Mouse (Mus musculus): ENCODE measurements around the gene Slc25a21. TPM values are rescaled to one million over a fixed set of nuclear protein-coding genes. Genes with fewer than 3 reads are reported as not detected.
A peak's percentile ranks its signal among the peaks of the same experiment; 100 is the strongest.

Slc25a21 gene
- polyA plus RNA-seq, 1 experiment from 2014 or later, result 2.3 TPM

GRCm38 (mm10) chr12:56870569-56870968 is 326.7 kb downstream of the Slc25a21 start:
- H3K4me1 ChIP-seq (replicated peaks; ENCODE audit: control insufficient read depth, insufficient read depth, low read length), result no peaks in the 10 kb centered on the region
- H3K9ac ChIP-seq (ENCODE audit: low read length), result no peak overlapping the region
- no peaks in the 10 kb centered on the region for H3K27me3 ChIP-seq (ENCODE audit: control insufficient read depth, insufficient read depth, low read length)
- H3K27ac ChIP-seq (ENCODE audit: low read depth, low read length), result no peak overlapping the region
- H3K4me2 ChIP-seq (ENCODE audit: low read depth, low read length, severe bottlenecking), result no peak overlapping the region
- DNase-seq (ENCODE audit: low spot score) (no peak), ATAC-seq (replicated peaks; ENCODE audit: low FRiP score) (no peak)
- no peaks in the 10 kb centered on the region for H3K9me3 ChIP-seq (ENCODE audit: control insufficient read depth, low read length)
- no peak overlapping the region for H3K4me3 ChIP-seq (ENCODE audit: low read depth, low read length)
- 91% methylated on average over 3 of the region's 3 CpGs for WGBS
- no peaks in the 10 kb centered on the region for H3K36me3 ChIP-seq (ENCODE audit: control insufficient read depth, insufficient read depth, low read length)

DNA sequence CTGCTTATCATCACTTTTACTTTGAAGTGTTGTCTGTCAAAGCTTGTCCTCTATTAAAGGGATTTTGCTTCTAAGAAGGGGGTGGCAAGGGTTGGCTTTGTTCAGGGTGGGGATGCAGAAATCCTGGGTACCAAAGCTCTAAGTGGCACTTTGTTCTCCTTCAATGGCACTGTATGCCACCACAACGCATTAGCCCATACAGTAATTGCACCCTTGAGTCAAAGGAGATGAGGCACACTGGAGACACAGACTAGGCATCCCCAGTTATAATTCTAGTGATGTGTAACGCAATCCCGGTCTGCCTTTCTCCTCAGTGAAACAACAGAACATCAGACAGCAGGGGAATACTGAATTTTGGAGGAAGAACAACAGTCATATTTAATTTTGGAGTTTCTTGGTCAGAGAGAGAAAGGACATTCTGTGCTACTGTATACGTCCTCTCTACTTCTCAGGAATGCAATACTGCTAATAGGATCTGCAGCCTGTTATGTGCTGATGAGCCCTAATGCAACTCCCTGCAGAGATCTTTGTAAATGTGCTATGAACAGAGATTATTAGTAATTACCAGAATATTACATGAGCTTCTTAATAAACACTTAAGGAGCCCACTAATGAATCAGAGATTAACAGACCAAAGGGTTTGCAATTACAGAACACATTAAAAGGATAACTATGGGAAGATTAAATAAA is 333.3 kb downstream of the Slc25a21 start:
- H3K27me3 ChIP-seq (ENCODE audit: control insufficient read depth, insufficient read depth, low read length), result no peaks in the 10 kb centered on the region
- H3K4me3 ChIP-seq (ENCODE audit: low read depth, low read length), result no peak overlapping the region
- no peaks in the 10 kb centered on the region for H3K9me3 ChIP-seq (ENCODE audit: control insufficient read depth, low read length)
- H3K36me3 ChIP-seq (ENCODE audit: control insufficient read depth, insufficient read depth, low read length), result no peaks in the 10 kb centered on the region
- no peaks in the 10 kb centered on the region for H3K4me1 ChIP-seq (replicated peaks; ENCODE audit: control insufficient read depth, insufficient read depth, low read length)
- H3K4me2 ChIP-seq (ENCODE audit: low read depth, low read length, severe bottlenecking), result no peak overlapping the region
- no peak for DNase-seq (ENCODE audit: low spot score)
- H3K27ac ChIP-seq (ENCODE audit: low read depth, low read length), result no peak overlapping the region
- ATAC-seq (replicated peaks; ENCODE audit: low FRiP score), result no peak
- 68% methylated on average over 4 of the region's 4 CpGs for WGBS
- H3K9ac ChIP-seq (ENCODE audit: low read length), result no peak overlapping the region

- no peak overlapping the region for H3K27ac ChIP-seq (ENCODE audit: low read depth, low read length)
- ATAC-seq (replicated peaks; ENCODE audit: low FRiP score), result no peak
- H3K9ac ChIP-seq (ENCODE audit: low read length), result no peak overlapping the region
- no peaks in the 10 kb centered on the region for H3K27me3 ChIP-seq (ENCODE audit: control insufficient read depth, insufficient read depth, low read length)
- DNase-seq (ENCODE audit: low spot score), result no peak
- no peaks in the 10 kb centered on the region for H3K9me3 ChIP-seq (ENCODE audit: control insufficient read depth, low read length)
- no peaks in the 10 kb centered on the region for H3K4me1 ChIP-seq (replicated peaks; ENCODE audit: control insufficient read depth, insufficient read depth, low read length)
- 48% methylated on average over 4 of the region's 4 CpGs for WGBS
- H3K36me3 ChIP-seq (ENCODE audit: control insufficient read depth, insufficient read depth, low read length), result no peaks in the 10 kb centered on the region
- no peak overlapping the region for H3K4me2 ChIP-seq (ENCODE audit: low read depth, low read length, severe bottlenecking)
- H3K4me3 ChIP-seq (ENCODE audit: low read depth, low read length), result no peak overlapping the region
Measured at GRCm38 (mm10) chr12:56852679-56853078, 344.6 kb downstream of the Slc25a21 start.

GRCm38 (mm10) chr12:56851464-56851863 is 345.8 kb downstream of the Slc25a21 start:
- Histone ChIP-seq H3K4me1 (replicated peaks; ENCODE audit: control insufficient read depth, insufficient read depth, low read length) (no peaks in the 10 kb centered on the region), H3K27ac (ENCODE audit: low read depth, low read length) (no peak overlapping the region), H3K36me3 (ENCODE audit: control insufficient read depth, insufficient read depth, low read length) (no peaks in the 10 kb centered on the region), H3K27me3 (ENCODE audit: control insufficient read depth, insufficient read depth, low read length) (no peaks in the 10 kb centered on the region), H3K9me3 (ENCODE audit: control insufficient read depth, low read length) (no peaks in the 10 kb centered on the region), H3K4me2 (ENCODE audit: low read depth, low read length, severe bottlenecking) (no peak overlapping the region), H3K4me3 (ENCODE audit: low read depth, low read length) (no peak overlapping the region), H3K9ac (ENCODE audit: low read length) (no peak overlapping the region)
- ATAC-seq (replicated peaks; ENCODE audit: low FRiP score), result no peak
- WGBS, result 35% methylated on average over 3 of the region's 3 CpGs
- no peak for DNase-seq (ENCODE audit: low spot score)

DNA sequence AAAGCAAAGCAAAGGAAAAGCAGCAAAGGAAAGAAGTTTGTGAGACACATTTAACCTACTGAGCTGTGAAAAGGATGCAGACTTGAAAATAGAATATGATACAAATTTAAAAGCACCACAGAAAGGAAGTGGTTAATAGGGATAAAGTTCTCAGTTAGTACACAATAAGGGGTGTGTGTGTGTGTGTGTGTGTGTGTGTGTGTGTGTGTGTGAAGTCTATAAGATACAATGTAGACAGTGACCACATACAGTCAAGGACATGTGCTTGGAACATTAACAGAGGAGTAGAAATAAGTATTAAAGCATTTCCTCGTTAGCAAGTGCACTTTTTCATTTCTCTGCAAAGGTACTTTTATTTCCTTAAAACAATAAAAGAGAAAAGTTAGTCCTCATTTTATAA is 367.3 kb downstream of the Slc25a21 start:
- Histone ChIP-seq H3K36me3 (ENCODE audit: control insufficient read depth, insufficient read depth, low read length) (no peaks in the 10 kb centered on the region), H3K4me3 (ENCODE audit: low read depth, low read length) (no peak overlapping the region), H3K4me2 (ENCODE audit: low read depth, low read length, severe bottlenecking) (no peak overlapping the region), H3K27me3 (ENCODE audit: control insufficient read depth, insufficient read depth, low read length) (no peaks in the 10 kb centered on the region), H3K27ac (ENCODE audit: low read depth, low read length) (no peak overlapping the region), H3K9ac (ENCODE audit: low read length) (no peak overlapping the region), H3K9me3 (ENCODE audit: control insufficient read depth, low read length) (no peaks in the 10 kb centered on the region), H3K4me1 (replicated peaks; ENCODE audit: control insufficient read depth, insufficient read depth, low read length) (no peaks in the 10 kb centered on the region; the same call in 1 of the 2 replicates)
- no peak for ATAC-seq (replicated peaks; ENCODE audit: low FRiP score)
- no peak for DNase-seq (ENCODE audit: low spot score)
- 59% methylated on average over 1 of the region's 1 CpGs for WGBS

- H3K9ac ChIP-seq (ENCODE audit: low read length), result no peak overlapping the region
- peak overlapping the region; percentile 31; the same call in 1 of the 2 replicates for H3K4me2 ChIP-seq (ENCODE audit: low read depth, low read length, severe bottlenecking)
- H3K36me3 ChIP-seq (ENCODE audit: control insufficient read depth, insufficient read depth, low read length), result no peaks in the 10 kb centered on the region
- H3K4me3 ChIP-seq (ENCODE audit: low read depth, low read length), result peak overlapping the region; percentile 14; the same call in 1 of the 2 replicates
- no peaks in the 10 kb centered on the region; the same call in 1 of the 2 replicates for H3K4me1 ChIP-seq (replicated peaks; ENCODE audit: control insufficient read depth, insufficient read depth, low read length)
- ATAC-seq (replicated peaks; ENCODE audit: low FRiP score) (peak; percentile 87), DNase-seq (ENCODE audit: low spot score) (peak; percentile 68)
- no peaks in the 10 kb centered on the region for H3K27me3 ChIP-seq (ENCODE audit: control insufficient read depth, insufficient read depth, low read length)
- H3K27ac ChIP-seq (ENCODE audit: low read depth, low read length), result no peak overlapping the region
- H3K9me3 ChIP-seq (ENCODE audit: control insufficient read depth, low read length), result no peaks in the 10 kb centered on the region
- 11% methylated on average over 5 of the region's 5 CpGs for WGBS
Measured at GRCm38 (mm10) chr12:56829455-56829883, 367.8 kb downstream of the Slc25a21 start.

DNA sequence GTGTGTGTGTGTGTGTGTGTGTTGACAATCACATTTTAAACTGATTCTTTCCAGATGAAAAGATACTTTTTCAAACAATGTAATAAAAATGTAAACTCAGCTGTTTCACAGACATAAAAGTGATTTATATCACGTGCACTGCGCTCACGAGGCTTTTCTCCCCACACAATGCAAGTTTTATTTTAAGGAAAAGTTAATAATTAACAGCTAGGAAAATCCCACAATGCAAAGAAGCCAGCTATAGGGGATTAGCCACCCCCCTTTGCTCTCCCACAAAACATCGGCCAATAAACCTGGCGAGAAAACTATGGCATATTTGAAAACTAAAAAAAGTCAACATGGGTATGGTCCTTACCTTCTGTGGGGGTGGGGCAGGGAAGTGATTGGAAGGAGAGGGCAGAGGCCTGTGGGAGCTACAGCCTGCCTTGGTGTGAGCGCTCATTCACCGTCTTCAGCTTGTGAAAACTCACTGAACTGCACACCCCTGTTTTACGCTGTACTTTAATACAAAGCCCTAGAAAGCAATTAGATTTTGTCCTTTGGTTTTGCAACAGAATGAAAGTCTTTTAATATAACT is 369.4 kb downstream of the Slc25a21 start:
- no peaks in the 10 kb centered on the region for H3K27me3 ChIP-seq (ENCODE audit: control insufficient read depth, insufficient read depth, low read length)
- no peak overlapping the region for H3K9ac ChIP-seq (ENCODE audit: low read length)
- no peak overlapping the region for H3K27ac ChIP-seq (ENCODE audit: low read depth, low read length)
- no peaks in the 10 kb centered on the region for H3K36me3 ChIP-seq (ENCODE audit: control insufficient read depth, insufficient read depth, low read length)
- no peak for ATAC-seq (replicated peaks; ENCODE audit: low FRiP score)
- WGBS, result 53% methylated on average over 8 of the region's 8 CpGs
- H3K4me3 ChIP-seq (ENCODE audit: low read depth, low read length), result no peak overlapping the region
- no peaks in the 10 kb centered on the region; the same call in 1 of the 2 replicates for H3K4me1 ChIP-seq (replicated peaks; ENCODE audit: control insufficient read depth, insufficient read depth, low read length)
- no peaks in the 10 kb centered on the region for H3K9me3 ChIP-seq (ENCODE audit: control insufficient read depth, low read length)
- no peak overlapping the region for H3K4me2 ChIP-seq (ENCODE audit: low read depth, low read length, severe bottlenecking)
- no peak for DNase-seq (ENCODE audit: low spot score)

- Histone ChIP-seq H3K4me2 (ENCODE audit: low read depth, low read length, severe bottlenecking) (no peak overlapping the region), H3K9ac (ENCODE audit: low read length) (no peak overlapping the region), H3K36me3 (ENCODE audit: control insufficient read depth, insufficient read depth, low read length) (no peaks in the 10 kb centered on the region), H3K4me1 (replicated peaks; ENCODE audit: control insufficient read depth, insufficient read depth, low read length) (no peaks in the 10 kb centered on the region; the same call in 1 of the 2 replicates), H3K27ac (ENCODE audit: low read depth, low read length) (no peak overlapping the region), H3K27me3 (ENCODE audit: control insufficient read depth, insufficient read depth, low read length) (no peaks in the 10 kb centered on the region), H3K9me3 (ENCODE audit: control insufficient read depth, low read length) (no peaks in the 10 kb centered on the region), H3K4me3 (ENCODE audit: low read depth, low read length) (no peak overlapping the region)
- 71% methylated on average over 5 of the region's 5 CpGs for WGBS
- no peak for DNase-seq (ENCODE audit: low spot score)
- ATAC-seq (replicated peaks; ENCODE audit: low FRiP score), result no peak
Measured at GRCm38 (mm10) chr12:56824688-56825087, 372.6 kb downstream of the Slc25a21 start.

GRCm38 (mm10) chr12:56822122-56822521 is 375.1 kb downstream of the Slc25a21 start:
- WGBS, result 66% methylated on average over 2 of the region's 2 CpGs
- H3K9me3 ChIP-seq (ENCODE audit: control insufficient read depth, low read length), result no peaks in the 10 kb centered on the region
- ATAC-seq (replicated peaks; ENCODE audit: low FRiP score), result no peak

More at GRCm38 (mm10) chr12:56822122-56822521, 375.1 kb downstream of the Slc25a21 start:
- Histone ChIP-seq H3K27ac (ENCODE audit: low read depth, low read length) (no peak overlapping the region), H3K9ac (ENCODE audit: low read length) (no peak overlapping the region), H3K4me2 (ENCODE audit: low read depth, low read length, severe bottlenecking) (no peak overlapping the region), H3K4me3 (ENCODE audit: low read depth, low read length) (no peak overlapping the region), H3K36me3 (ENCODE audit: control insufficient read depth, insufficient read depth, low read length) (no peaks in the 10 kb centered on the region), H3K27me3 (ENCODE audit: control insufficient read depth, insufficient read depth, low read length) (no peaks in the 10 kb centered on the region), H3K4me1 (replicated peaks; ENCODE audit: control insufficient read depth, insufficient read depth, low read length) (no peaks in the 10 kb centered on the region)
- DNase-seq (ENCODE audit: low spot score), result no peak
